Mouse (Mus musculus) yolk sac, embryonic 10.5 days (tissue): ENCODE results near the gene Thbs3.
A peak's percentile ranks its signal among the peaks of the same experiment; 100 is the strongest.

Source experiments
- DNase-seq: peaks from one replicate; pipeline ENCODE4 v3.0.0-alpha.2; 2017; ENCODE audit warnings: low spot score

Thbs3 gene

DNA sequence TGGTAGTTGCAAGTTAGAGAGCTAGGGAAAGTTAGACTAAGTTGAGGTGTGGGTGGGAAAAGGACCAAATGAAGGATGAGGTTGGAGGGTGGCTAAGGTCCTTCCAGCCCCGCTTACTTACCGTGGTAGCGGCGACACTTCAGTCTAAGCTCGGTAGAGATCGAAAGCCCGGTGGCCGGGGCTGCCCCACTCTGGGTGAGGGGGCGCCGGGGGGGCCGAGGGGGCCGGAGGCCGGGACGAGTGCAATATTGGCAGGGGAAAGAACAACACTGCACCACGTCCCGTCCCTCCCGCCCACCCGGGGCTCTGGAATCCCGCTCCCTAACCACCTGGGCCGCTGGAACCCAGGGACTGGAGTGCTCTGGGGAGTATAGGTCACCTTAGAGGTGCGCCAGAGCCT is 11.9 kb downstream of the Thbs3 start, which contains the start of gene Mtx1:
TSS of gene Mtx1 (minus strand) at position 189 of the 400 bp plus-strand sequence.
- no peak for DNase-seq

DNA sequence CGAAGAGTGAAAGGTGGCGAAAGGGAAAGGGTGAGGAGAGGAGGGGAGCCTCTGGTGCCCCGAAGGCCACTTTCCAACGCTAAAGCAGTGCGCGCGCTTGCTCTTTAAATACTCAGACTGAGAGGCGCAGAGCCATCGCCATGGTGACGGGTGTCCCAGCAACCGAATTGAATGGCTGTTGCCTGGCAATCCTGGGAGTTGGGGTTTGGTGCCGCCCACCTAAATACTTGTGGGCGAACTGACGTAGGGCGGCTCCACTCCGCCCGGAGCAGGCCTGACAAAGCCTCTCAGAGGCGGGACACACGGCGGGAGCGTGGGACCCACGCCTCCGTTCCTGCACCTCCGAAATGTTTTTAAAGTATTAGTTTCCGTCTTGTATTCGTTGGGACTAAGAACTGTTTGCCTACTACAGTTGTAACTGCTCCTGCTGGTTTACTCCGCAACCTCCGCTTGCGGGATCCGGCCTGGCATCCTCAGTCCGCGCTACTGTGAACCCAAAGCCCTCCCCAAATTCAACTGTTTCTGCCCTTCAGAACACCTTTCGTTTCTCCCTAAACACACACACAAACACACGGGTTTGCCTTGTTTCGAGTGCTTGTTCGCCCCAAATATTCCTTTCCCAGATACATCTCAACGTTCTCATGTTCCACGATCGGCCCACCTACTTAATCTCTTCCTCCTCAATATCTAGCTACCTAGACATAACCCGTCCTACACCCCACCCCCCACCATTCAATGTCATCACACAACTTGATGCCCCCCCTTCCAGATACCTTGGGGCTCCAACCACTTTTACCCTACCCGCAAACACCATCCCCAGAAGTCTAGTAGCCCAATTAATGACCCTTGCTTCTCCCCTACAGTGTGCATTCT is 12.6 kb downstream of the Thbs3 start:
- peak; percentile 87 for DNase-seq

DNA sequence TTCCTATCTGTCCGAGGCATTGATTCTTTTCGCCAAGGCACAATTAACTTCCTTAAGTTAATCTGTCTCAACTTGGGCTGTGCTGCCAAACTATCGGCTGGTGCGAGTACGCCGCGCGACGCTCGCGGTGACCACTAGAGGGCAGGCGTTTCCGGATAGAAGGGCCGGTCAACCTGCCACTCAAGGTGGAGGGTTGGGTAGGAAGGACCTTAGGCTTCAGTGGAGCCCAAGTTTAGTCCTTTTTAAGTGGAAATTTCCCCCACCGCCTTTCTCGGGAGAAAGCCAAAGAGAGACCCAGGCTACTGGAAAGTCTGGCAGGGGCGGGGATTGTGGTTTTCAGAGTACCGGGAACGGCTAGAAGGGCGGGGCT is 13.2 kb downstream of the Thbs3 start:
- DNase-seq: peak; percentile 86

DNA sequence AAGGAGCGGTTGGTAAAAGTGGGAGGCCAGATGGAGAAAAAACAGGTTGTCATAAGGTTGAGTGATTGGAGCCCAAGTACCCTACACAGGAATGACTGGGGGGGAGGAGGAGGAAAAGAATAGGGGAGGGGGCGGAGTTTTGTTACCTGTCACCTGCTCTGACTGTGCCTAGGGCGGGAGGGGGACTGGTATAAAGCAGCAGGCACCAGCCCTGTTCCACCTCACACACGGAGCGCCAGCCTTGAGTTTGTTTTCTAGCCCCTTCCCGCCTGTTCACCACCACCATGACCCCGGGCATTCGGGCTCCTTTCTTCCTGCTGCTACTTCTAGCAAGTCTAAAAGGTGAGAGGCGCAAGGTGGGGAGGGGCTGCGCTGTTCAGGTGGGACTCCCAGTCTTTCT is 13.9 kb downstream of the Thbs3 start, which contains the start of gene Muc1:
TSS of gene Muc1 (plus strand) at position 222 of the 400 bp plus-strand sequence.
- no peak for DNase-seq

DNA sequence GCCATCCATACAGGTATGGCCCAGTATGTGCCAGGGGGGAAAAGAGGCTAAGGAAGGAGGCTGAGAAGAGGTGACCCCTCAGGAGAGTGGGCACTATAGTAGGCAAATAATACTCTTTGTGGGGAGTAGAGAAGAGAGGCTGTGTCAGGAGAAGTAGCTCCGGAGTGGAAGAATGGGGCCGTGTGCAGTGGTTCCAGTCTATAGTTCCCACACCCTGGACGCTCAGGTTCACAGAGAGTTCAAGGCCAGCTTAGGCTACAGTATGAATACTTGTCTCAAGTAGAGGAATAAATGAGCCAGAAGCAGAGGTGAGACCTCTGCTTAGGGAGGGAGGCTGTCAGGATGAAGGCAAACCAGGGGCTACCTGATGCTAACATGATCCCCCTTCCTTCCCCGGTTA is 14.3 kb downstream of the Thbs3 start:
- DNase-seq: no peak

DNA sequence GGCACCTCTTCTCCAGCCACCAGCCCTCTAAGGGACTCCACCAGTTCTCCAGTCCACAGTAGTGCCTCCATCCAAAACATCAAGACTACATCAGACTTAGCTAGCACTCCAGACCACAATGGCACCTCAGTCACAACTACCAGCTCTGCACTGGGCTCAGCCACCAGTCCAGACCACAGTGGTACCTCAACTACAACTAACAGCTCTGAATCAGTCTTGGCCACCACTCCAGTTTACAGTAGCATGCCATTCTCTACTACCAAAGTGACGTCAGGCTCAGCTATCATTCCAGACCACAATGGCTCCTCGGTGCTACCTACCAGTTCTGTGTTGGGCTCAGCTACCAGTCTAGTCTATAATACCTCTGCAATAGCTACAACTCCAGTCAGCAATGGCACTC is 15.6 kb downstream of the Thbs3 start:
- DNase-seq: no peak

DNA sequence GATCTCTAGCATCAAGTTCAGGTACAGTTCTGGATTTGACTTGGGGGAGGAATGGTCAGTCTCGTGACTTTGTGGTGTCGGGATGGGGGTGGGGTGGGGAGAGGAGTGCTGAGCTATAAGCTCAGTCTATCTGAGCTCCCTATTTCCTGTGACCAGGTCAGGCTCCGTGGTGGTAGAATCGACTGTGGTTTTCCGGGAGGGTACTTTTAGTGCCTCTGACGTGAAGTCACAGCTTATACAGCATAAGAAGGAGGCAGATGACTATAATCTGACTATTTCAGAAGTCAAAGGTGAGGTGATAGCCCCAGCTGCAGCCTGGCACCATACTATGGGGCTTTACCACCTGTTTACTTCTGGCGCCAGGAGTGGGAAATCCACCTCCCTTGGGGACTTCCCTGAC is 16.4 kb downstream of the Thbs3 start:
- no peak for DNase-seq

DNA sequence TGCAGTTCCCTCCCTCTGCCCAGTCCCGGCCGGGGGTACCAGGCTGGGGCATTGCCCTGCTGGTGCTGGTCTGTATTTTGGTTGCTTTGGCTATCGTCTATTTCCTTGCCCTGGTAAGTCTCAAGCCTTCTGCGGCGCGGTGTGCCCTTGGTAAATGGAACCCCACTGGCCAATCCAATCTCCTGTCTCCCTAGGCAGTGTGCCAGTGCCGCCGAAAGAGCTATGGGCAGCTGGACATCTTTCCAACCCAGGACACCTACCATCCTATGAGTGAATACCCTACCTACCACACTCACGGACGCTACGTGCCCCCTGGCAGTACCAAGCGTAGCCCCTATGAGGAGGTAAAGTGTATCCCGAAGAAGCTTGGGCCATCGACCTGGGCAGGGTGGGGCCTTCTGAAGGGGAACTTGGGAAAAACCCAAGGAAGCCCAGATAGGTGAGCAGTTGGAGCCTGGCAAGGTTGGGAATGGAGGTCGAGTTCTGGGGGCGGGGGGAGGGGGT is 16.8 kb downstream of the Thbs3 start:
- no peak for DNase-seq

DNA sequence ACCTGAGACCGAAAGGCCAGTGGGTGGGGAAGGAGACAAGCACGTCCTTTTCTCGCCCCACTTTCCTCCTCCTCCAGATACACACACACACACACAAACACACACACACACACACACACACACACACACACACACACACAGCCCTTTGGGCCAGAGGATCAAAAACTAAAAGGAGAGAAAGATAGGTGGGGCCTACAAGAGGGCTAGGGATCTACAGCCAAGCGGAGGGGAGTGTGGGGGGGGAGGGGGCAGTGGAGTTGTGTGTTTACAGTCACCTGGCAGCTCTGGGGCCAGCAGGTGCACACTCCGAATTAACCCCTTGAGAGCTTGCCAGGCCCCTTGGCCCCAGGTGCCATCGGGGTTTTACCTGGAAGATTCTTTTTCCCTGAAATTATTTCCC is 17.6 kb downstream of the Thbs3 start:
- no peak for DNase-seq

DNA sequence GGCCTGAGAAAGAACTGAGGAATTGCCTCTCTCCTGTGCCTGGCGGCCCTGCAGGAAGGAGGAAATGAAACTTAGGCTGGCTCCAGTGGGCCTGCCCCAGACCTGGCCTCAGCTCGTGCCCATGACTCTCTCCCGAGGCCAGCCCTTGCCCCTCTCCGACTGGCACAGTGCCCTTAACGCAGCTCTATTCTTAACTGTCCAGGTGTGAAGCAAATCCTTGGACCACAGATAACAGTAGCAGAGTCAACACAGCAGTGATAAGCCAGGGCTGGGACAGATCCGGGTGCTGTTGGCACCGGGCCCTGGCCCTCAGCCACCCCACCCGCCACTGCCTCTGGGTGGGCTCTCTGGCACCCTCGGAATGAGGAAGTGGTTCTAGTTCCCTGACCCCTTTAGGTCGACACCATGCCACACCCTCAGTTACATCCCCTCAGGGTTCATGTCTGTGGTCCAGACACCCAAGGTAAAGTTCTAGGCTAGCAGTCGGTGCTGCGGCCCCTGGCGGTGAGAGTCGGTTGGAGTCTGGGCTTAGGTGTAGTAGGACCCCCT is 18.7 kb downstream of the Thbs3 start:
- no peak for DNase-seq

DNA sequence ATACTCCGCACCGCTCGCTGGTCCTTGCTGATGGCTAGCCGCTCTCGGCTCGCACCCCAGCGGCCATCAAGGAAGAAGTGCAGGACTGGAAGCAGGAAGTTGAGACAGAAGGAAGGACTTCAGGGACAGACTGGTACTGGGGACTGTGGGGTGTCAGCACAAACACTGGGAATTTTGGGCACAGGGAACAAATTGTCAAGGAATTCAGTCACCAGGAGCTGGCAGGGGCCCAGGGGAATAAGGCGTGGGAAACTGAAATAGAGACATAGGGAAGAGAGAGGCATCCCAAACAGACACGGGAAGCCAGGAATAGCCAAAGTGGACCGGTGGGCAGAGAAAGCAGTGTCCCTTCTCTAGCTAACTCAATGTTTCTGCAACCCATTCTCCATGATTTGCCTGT is 21.5 kb downstream of the Thbs3 start:
- DNase-seq: no peak

DNA sequence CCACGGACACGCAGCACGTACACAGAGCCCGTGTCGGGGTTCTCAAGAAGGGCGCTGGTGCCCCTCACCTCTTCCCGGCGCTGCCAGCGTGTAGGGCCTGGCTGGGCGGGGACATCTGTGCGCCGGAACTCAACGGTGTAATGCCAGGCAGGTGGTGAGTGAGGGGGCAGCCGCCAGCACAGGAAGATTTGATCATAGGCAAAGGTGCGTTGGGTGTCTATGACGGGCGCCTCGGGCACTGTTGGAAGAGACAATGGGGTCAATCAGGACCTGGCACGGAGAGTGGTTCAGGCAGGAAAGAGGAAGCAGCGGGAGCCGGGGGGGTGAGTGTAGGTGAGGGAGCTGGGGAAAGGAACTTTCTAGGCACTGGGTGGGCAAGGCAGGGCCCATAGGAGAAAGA is 22.7 kb downstream of the Thbs3 start:
- no peak for DNase-seq

DNA sequence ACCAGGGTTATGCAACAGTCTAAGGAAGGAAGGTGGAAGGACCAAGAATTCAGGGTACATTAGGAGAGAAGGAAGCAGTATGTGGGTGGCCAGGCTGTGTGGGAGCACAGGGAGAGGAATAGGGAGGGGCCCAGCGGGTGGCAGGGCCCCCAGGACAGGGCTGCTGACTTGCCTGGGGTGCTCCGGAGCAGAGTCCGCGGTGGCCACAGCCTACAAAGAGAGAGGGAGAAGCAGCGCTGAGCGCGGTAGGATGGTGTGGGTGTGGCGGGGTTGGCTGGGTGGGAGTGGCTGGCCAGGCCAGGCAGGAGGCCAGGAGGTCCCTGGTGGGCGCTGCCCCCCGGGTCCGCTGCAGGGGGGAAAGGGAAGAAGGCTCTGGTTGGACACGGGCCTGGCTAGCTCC is 23.5 kb downstream of the Thbs3 start:
- peak; percentile 82 for DNase-seq

DNA sequence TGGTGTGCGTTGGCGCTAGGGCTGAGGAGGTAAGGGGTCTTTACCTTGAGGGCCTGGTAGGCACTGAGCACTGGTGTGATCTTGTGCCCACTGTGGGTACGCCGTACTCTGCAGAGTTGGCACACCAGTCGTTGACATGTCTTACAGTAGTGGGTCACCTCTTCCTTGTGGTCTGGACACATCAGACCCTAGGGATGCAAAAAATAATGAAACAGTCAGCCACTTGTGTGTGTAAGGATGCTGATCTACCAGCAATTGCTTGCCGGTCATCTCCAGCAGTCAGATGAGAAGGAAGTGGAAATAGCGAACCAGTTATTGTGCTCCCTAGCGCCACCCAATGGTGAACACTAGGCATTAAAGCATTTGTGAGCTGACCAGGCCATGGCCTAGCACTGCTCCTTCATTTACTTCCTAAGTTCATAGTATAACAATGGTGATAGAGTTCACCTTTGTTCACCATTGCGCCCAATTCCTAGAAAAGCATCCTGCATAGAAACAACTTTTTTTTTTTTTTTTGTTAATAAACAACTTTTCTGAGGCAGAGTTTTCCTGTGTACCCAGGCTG is 27.4 kb downstream of the Thbs3 start:
- peak; percentile 85 for DNase-seq

DNA sequence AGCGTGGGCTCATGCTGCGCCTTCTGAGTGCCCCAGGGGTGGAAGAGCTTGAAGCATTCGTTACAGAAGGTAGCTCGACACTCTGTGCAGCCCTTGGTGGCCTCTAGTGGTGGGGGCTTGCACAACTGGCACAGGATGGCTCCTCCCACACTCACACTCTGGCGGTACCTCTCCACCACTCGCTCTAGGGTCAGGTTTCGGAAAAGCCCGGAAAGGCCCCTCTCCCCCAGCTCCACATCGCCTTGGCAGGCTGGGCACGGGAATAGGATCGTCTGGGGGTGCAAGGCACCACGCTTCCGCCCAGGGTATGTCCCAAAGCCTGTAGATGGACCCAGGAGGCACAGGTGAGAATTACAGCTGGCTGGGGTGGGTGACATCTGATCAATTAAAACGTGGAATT is 28.6 kb downstream of the Thbs3 start:
- peak; percentile 76 for DNase-seq

DNA sequence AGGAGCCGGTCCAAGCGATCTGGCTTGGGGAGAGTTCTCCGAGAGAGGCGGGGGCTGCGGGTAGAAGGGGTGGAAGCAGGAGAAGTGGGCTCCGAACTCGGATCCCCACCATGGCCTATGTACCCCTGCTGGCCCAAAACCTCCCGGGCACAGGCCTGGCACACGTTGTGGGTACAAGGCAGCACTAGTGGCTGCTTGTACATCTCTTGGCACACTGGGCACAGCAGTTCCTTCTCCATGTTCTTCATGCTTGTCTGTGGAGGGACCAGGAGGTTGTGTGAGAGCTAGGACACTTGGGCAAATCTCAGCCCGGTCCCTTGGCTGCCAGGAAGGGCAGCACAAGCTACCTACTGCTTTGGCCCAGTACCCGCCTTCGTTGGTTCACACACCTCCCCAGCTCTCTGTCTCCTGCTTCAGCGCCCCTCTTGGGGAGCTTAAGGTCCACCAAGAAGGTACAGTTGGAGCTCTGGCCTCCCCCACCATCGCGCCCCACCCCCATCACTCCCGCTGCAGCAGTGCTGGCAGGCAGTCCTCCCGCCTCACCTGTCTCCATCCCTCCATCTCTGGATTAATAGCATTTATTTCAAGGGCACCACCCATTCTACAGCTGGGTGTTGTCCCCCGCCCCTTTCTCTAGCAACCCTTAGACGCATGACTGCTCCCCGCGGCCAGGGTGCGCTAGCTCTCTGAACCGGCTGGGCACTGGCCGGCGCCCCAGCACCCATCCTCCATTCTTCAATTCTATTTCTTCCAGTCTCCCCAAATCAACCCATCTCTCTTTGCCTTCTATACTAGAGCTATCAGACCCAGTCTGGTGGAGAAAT is 29.4 kb downstream of the Thbs3 start:
- DNase-seq: peak; percentile 15

DNA sequence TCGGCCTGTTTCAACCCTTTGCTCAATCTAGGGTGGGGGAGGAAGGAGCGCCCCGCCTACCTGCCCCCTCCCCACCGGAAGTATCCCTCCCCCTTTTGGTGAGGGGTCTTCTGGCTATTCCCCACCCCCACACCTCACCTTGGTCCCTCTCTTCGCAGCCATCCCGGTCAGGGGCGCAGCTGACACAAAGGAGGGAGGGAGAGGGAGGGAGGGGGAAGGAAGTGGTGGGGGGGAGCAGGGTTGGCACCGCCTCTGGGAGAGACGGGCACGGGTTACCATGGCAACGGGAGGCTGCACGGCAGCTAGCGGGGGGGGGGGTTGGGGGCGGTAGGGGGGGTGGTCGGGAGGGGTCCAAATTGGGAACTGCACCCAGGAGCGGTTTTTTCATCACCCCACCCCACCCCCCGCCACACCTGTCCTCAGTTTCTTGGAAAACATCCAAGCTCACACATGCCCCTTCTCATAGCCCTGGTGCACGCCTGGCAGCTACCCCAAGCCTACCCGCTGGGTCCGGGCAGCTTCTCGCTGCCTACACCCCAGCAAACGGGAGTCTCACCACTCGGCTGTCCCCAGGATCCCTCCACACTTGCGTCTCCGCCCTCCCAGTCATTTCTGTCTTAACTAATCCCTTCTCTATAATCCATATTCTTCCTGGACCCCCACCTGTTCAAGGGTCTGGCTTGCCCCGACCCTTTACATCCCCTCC is 30.2 kb downstream of the Thbs3 start:
- DNase-seq: peak; percentile 56

DNA sequence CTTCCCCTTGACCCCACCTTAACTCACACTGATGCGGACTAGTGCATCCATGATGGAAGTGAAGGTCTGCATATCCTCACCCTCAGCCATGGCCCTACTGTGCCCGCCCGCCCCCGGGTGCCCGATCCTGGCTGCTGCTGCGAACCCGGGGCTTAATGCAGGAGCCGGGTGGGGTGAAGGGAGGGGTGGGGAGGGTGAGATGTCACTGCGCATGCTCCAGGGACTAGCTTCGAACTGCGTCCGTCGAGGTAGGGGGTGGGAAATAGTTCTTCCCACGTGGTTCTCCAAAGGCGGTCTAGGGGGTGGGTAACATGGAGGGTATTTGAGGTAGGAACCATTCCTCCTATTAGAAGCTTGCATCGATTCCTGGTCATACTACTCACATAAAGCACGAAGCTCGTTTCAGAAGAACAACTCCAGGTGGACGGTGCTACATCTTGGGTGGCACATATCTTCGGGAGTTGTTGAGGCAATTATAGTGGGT is 30.8 kb downstream of the Thbs3 start, which contains the start of gene Krtcap2:
TSS of gene Krtcap2 (plus strand) at position 279 of the 484 bp plus-strand sequence.
- peak; percentile 55 for DNase-seq

DNA sequence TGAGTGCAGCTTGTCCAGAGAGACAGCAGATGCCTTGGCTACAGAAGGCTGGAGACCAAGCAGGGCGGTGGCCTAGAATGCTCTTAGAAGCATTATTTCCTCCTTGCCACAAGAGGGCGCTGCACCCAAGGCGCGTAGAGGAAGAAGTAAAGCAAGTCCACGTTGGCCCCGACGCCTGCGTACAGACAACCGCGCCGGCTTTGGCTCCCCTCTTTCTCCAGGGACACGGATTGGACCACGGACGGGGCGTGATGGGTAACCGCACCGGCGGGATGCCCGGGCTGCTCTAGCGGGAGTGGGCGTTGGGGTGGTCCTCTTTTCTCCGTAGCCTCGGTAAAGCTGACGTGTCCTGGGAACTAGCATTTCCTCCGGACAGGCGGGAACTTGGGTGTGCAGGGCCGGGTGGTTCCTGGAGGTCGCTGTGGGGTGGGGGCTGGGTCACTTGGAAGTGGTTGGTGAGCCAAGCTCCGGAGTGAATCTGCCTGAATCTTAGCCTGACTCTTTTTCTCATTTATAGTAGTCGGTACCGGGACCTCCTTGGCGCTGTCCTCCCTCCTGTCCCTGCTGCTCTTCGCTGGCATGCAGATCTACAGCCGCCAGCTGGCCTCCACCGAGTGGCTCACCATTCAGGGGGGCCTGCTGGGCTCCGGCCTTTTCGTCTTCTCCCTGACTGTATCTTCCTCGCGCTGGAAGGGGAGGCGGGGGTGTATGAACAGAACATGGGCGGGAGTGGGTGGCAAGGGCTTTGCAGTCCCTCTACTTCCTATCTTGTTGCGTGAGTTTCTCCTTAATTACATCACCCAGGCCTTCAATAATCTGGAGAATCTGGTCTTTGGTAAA is 31.5 kb downstream of the Thbs3 start, which contains the start of gene Trim46:
TSS of gene Trim46 (minus strand) at position 49 of the 840 bp plus-strand sequence.
- DNase-seq: peak; percentile 92

DNA sequence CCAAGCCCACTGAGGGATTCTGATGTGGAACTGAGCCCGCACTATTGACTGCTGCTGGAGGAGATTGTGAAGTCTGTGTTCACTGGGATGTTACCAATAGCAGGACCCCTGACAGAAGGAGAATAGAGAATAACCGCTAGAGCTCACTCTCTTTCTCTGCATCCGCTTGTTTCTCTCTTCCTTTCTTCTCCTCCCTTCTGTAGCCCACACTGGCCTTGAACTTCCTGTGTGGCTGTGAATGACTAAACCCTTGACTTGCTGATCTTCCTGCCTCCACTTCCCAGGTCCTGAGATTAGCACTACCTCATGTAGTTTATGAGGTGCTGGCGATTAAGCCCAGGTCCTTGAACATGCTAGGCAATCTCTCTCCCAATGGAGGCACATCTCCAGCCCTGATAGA is 32.5 kb downstream of the Thbs3 start:
- DNase-seq: no peak
